Mouse (Mus musculus): ENCODE data around the gene Mettl24. TPM values are rescaled to one million over a fixed set of nuclear protein-coding genes. Genes with fewer than 3 reads are reported as not detected.

Mettl24 gene
- polyA plus RNA-seq, 1 experiment from 2014 or later = 3.5 TPM

DNA sequence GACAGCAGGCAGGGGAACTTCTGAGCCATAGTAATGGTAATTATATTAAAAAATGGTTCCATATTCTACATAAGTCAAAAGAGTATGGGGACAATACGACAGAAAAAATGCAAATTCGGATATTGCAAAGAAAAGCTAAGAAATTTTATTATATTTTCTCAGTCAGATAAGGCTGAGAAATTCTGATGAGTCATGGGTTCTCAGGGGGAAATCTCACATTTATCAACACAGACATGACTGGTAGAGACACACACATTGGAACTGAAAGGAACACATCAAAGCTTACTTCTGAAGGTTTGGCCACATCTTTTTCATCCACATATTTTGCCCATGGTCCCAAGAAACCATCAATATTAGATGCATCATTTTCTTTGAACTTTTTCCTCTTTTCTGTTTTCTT, 167.6 kb downstream of the Mettl24 start:
- no peak for TF ChIP-seq CTCF (IDR thresholded peaks at IDR 0.05; ENCODE audit: low read depth)
- Histone ChIP-seq H3K27me3 (ENCODE audit: insufficient read depth, low read length) (no peaks in the 10 kb centered on the region), H3K27ac (ENCODE audit: low read depth) (no peak overlapping the region), H3K9ac (no peak overlapping the region), H3K36me3 (ENCODE audit: insufficient read depth) (peaks cover 30% of the 10 kb centered on the region), H3K4me2 (no peak overlapping the region), H3K4me3 (ENCODE audit: low read depth, low read length) (no peak overlapping the region), H3K4me1 (ENCODE audit: insufficient read depth) (no peaks in the 10 kb centered on the region), H3K9me3 (ENCODE audit: low read depth, low read length) (no peaks in the 10 kb centered on the region)
- no peak for ATAC-seq (ENCODE audit: insufficient read depth)
- DNase-seq = no peak
- 88% methylated on average over 2 of the region's 2 CpGs for WGBS

DNA sequence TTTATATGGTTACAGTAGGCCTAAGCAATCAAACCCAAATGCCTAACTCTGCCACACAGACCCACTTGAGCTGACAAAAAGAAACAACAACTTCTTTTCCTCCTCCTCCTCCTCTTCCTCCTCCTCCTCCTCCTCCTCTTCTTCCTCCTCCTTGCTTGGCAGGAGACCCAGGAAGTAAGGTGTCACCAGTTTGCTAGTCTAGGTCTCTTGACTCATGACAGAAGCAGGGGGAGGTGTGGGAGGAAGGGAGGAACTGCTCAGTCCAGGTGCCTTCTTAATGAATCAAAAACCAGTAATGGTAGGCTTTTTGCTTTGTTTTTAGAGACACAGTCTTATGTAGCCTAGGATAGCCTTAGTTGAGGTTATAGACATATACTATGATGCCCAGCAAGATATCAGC, 168.1 kb downstream of the Mettl24 start:
- no peak overlapping the region for H3K27ac ChIP-seq (ENCODE audit: low read depth)
- no peaks in the 10 kb centered on the region for H3K4me1 ChIP-seq (ENCODE audit: insufficient read depth)
- DNase-seq = no peak
- ATAC-seq (ENCODE audit: insufficient read depth) = no peak
- no peak overlapping the region for H3K4me2 ChIP-seq
- peaks cover 29% of the 10 kb centered on the region for H3K36me3 ChIP-seq (ENCODE audit: insufficient read depth)
- H3K9ac ChIP-seq = no peak overlapping the region
- H3K9me3 ChIP-seq (ENCODE audit: low read depth, low read length) = no peaks in the 10 kb centered on the region
- no peak overlapping the region for H3K4me3 ChIP-seq (ENCODE audit: low read depth, low read length)
- H3K27me3 ChIP-seq (ENCODE audit: insufficient read depth, low read length) = no peaks in the 10 kb centered on the region
- TF ChIP-seq CTCF (IDR thresholded peaks at IDR 0.05; ENCODE audit: low read depth) = no peak

DNA sequence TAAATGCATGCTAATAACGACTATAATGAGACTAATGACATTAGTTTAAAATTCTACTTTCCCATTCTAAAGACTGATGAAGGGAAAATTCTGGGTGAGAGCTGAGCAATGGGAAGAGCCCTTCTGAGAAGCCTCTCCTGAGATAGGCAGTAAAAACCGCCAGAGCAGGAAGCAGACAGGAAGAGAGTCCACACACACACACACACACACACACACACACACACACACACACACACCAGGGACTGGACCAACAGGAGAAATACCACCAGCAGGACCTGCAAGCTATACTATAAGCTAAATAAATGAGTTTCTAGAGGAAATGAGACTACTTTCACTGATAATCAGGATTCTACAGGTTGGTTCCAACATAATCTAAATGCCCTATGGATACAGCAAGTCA, 172.5 kb downstream of the Mettl24 start:
- Histone ChIP-seq H3K27ac (ENCODE audit: low read depth) (no peak overlapping the region), H3K27me3 (ENCODE audit: insufficient read depth, low read length) (no peaks in the 10 kb centered on the region), H3K4me3 (ENCODE audit: low read depth, low read length) (no peak overlapping the region), H3K36me3 (ENCODE audit: insufficient read depth) (0 out of 2 replicates have a peak, but pooled peaks cover 4% of the 10 kb centered on the region), H3K4me1 (ENCODE audit: insufficient read depth) (no peaks in the 10 kb centered on the region), H3K9ac (no peak overlapping the region), H3K4me2 (no peak overlapping the region), H3K9me3 (ENCODE audit: low read depth, low read length) (no peaks in the 10 kb centered on the region)
- 60% methylated on average over 2 of the region's 2 CpGs for WGBS
- no peak for TF ChIP-seq CTCF (IDR thresholded peaks at IDR 0.05; ENCODE audit: low read depth)
- DNase-seq = no peak
- no peak for ATAC-seq (ENCODE audit: insufficient read depth)

DNA sequence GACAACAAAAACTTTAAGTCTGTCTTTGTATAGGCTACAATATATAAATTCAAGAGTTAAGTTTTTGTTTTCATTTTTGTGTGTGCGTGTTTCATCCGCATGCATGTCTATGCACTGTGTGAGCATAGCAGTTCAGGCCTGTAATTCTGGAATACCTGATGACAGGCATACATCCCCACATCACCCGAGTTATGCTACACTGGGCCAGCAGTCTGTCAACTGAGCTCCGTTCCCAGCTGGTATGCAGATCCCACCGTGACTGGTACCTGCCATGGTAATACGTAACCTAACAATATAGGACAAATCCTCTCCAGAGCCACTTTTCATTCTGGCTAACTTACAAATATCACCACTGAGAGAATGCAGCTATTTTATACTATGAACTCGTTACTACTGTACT, 173.6 kb downstream of the Mettl24 start:
- TF ChIP-seq CTCF (IDR thresholded peaks at IDR 0.05; ENCODE audit: low read depth) = no peak
- Histone ChIP-seq H3K9ac (no peak overlapping the region), H3K4me2 (no peak overlapping the region), H3K27me3 (ENCODE audit: insufficient read depth, low read length) (no peaks in the 10 kb centered on the region), H3K9me3 (ENCODE audit: low read depth, low read length) (no peaks in the 10 kb centered on the region), H3K27ac (ENCODE audit: low read depth) (no peak overlapping the region), H3K4me1 (ENCODE audit: insufficient read depth) (no peaks in the 10 kb centered on the region), H3K4me3 (ENCODE audit: low read depth, low read length) (no peak overlapping the region), H3K36me3 (ENCODE audit: insufficient read depth) (0 out of 2 replicates have a peak, but pooled peaks cover 4% of the 10 kb centered on the region)
- WGBS = 91% methylated on average over 7 of the region's 7 CpGs
- ATAC-seq (ENCODE audit: insufficient read depth) = no peak
- no peak for DNase-seq

DNA sequence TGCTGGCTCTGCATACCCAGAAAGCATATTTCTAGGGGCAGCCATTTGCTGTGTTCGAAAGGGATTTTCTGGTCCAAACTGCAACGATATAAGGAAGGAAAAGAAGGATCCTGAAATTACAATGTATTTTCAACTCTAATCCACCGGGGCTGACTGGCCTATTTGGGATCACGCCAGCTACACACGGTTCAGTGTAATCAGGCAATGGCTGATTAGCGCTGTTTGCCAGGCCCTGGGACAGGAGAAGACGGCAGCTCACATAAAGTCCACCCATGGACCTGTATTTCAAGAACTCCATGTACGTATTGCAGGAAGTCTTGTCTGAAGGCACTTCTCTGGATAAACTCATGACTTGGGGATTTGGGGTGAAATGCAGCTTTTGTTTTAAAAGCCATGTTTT, 174.5 kb downstream of the Mettl24 start:
- Histone ChIP-seq H3K27ac (ENCODE audit: low read depth) (no peak overlapping the region), H3K27me3 (ENCODE audit: insufficient read depth, low read length) (no peaks in the 10 kb centered on the region), H3K36me3 (ENCODE audit: insufficient read depth) (no peaks in the 10 kb centered on the region), H3K4me2 (no peak overlapping the region), H3K9ac (no peak overlapping the region), H3K9me3 (ENCODE audit: low read depth, low read length) (no peaks in the 10 kb centered on the region), H3K4me3 (ENCODE audit: low read depth, low read length) (no peak overlapping the region), H3K4me1 (ENCODE audit: insufficient read depth) (no peaks in the 10 kb centered on the region)
- ATAC-seq (ENCODE audit: insufficient read depth) (no peak), DNase-seq (no peak)
- TF ChIP-seq CTCF (IDR thresholded peaks at IDR 0.05; ENCODE audit: low read depth) = no peak
- WGBS = 78% methylated on average over 8 of the region's 8 CpGs

Other genes with a start within 250 kb of the Mettl24 start
- not detected in 2 replicates for gene Slc22a16, start 112.9 kb upstream of the Mettl24 start, polyA plus RNA-seq (2014; fragmentation: Nextera tagmentation; extraction: Ambion mirVana)
- gene Ddo, start 53.3 kb upstream of the Mettl24 start, polyA plus RNA-seq (2014; fragmentation: Nextera tagmentation; extraction: Ambion mirVana) = 1.8 and 2.7 TPM in 2 replicates
- gene Cdc40, start 200.0 kb downstream of the Mettl24 start, polyA plus RNA-seq (2014; fragmentation: Nextera tagmentation; extraction: Ambion mirVana) = 32.4 and 33.4 TPM in 2 replicates
- gene Wasf1, start 200.2 kb downstream of the Mettl24 start, polyA plus RNA-seq (2014; fragmentation: Nextera tagmentation; extraction: Ambion mirVana) = 17.8 and 18.2 TPM in 2 replicates

Data from lung, embryonic 14.5 days (tissue).